Mouse (Mus musculus) frontal cortex, postnatal 36 days (tissue): ENCODE measurements around the gene Dmp1.

ENCODE experiments used
- DNase-seq, 2 experiments: peaks; one replicate each; pipeline ENCODE4 v3.0.0; 2022; ENCODE audit warnings: low spot score in 2 of 2

The Dmp1 gene

GRCm38 (mm10) chr5:104202351-104202750 is at the start of gene Dmp1:
Gene Dmp1 (plus strand): TSS chr5:104202613.
- no peak for DNase-seq

- DNase-seq, result no peak
Observed at GRCm38 (mm10) chr5:104157701-104158100, 44.7 kb upstream of the Dmp1 start.

- DNase-seq, result peak; percentile 52 to 65
Observed at GRCm38 (mm10) chr5:104158332-104159052, 43.9 kb upstream of the Dmp1 start.

- DNase-seq, result no peak
Observed at GRCm38 (mm10) chr5:104160581-104160980, 41.8 kb upstream of the Dmp1 start.

- no peak for DNase-seq
Observed at GRCm38 (mm10) chr5:104161390-104161789, 41.0 kb upstream of the Dmp1 start.

GRCm38 (mm10) chr5:104163536-104163935 is 38.9 kb upstream of the Dmp1 start:
- no peak for DNase-seq

- DNase-seq, result no peak
Observed at GRCm38 (mm10) chr5:104170412-104170811, 32.0 kb upstream of the Dmp1 start, which contains the start of gene Dspp. Gene Dspp (plus strand): TSS chr5:104170712.

GRCm38 (mm10) chr5:104173094-104173493 is 29.3 kb upstream of the Dmp1 start:
- peak; percentile 38 to 56 for DNase-seq

GRCm38 (mm10) chr5:104183743-104184142 is 18.7 kb upstream of the Dmp1 start:
- peak in 1 of 2 experiments; percentile 22 for DNase-seq

GRCm38 (mm10) chr5:104187281-104187680 is 15.1 kb upstream of the Dmp1 start:
- DNase-seq, result no peak

- DNase-seq, result no peak
Observed at GRCm38 (mm10) chr5:104195086-104195485, 7.3 kb upstream of the Dmp1 start.

- no peak for DNase-seq
Observed at GRCm38 (mm10) chr5:104201153-104201950, 1.1 kb upstream of the Dmp1 start.

GRCm38 (mm10) chr5:104212531-104212930 is 10.1 kb downstream of the Dmp1 start:
- DNase-seq, result no peak

- peak; percentile 35 to 58 for DNase-seq
Observed at GRCm38 (mm10) chr5:104218926-104219325, 16.5 kb downstream of the Dmp1 start.

- DNase-seq, result no peak
Observed at GRCm38 (mm10) chr5:104224299-104224698, 21.9 kb downstream of the Dmp1 start.

- DNase-seq, result no peak
Observed at GRCm38 (mm10) chr5:104224750-104225149, 22.3 kb downstream of the Dmp1 start.

- DNase-seq, result no peak
Observed at GRCm38 (mm10) chr5:104228497-104228896, 26.1 kb downstream of the Dmp1 start.

- DNase-seq, result no peak
Observed at GRCm38 (mm10) chr5:104236741-104237140, 34.3 kb downstream of the Dmp1 start.

- DNase-seq, result peak; percentile 8 to 14
Observed at GRCm38 (mm10) chr5:104239674-104240378, 37.4 kb downstream of the Dmp1 start.

GRCm38 (mm10) chr5:104244261-104244660 is 41.8 kb downstream of the Dmp1 start:
- DNase-seq, result no peak

- DNase-seq, result no peak
Observed at GRCm38 (mm10) chr5:104251811-104252210, 49.4 kb downstream of the Dmp1 start.

GRCm38 (mm10) chr5:104256585-104256984 is 54.2 kb downstream of the Dmp1 start:
- no peak for DNase-seq
